Mouse (Mus musculus): ENCODE data around the gene Mcrs1.

GRCm38 (mm10) chr15:99195043-99195442 is 56.7 kb downstream of the Mcrs1 start:
- no peak for TF ChIP-seq ZNF384 (IDR thresholded peaks at IDR 0.05; ENCODE audit: low read depth, low read length)
- TF ChIP-seq ZC3H11A (IDR thresholded peaks at IDR 0.05; ENCODE audit: borderline replicate concordance, low read depth, low read length) = no peak
- no peak for TF ChIP-seq HCFC1 (IDR thresholded peaks at IDR 0.05; ENCODE audit: borderline replicate concordance, insufficient read depth, low read length)
- TF ChIP-seq CHD2 (IDR thresholded peaks at IDR 0.05; ENCODE audit: low read depth, low read length) = no peak
- TF ChIP-seq MAFK (IDR thresholded peaks at IDR 0.05; ENCODE audit: insufficient read depth, low read depth, low read length) = no peak

Data from ES-E14 (cell line).